Mouse (Mus musculus) midbrain, embryonic 13.5 days (tissue): ENCODE measurements around the gene Afg1l. TPM values are rescaled to one million over a fixed set of nuclear protein-coding genes. Genes with fewer than 3 reads are reported as not detected.

ENCODE experiments used
- ATAC-seq: fragments of 200-750 bp; cut with Nextera tagmentation; 2 replicates; pipeline ENCODE4 v1.8.0; 2017; ENCODE audit warnings: mild to moderate bottlenecking, moderate TSS enrichment, moderate library complexity
- H3K27ac ChIP-seq: fragments of 300-500 bp; sonication (generic); 2 replicates; pipeline ENCODE4 v1.5.1; 2015; ENCODE audit warnings: inconsistent platforms, mild to moderate bottlenecking, moderate library complexity
- H3K27me3 ChIP-seq: fragments of 300-500 bp; sonication (generic); 2 replicates; pipeline ENCODE4 v1.6.1; 2015; ENCODE audit warnings: mild to moderate bottlenecking, inconsistent platforms
- H3K36me3 ChIP-seq: fragments of 300-500 bp; sonication (generic); 2 replicates; pipeline ENCODE4 v1.6.1; 2015; ENCODE audit warnings: mild to moderate bottlenecking, inconsistent platforms
- H3K4me1 ChIP-seq: fragments of 300-500 bp; sonication (generic); replicated peaks from 2 replicates; pipeline ENCODE4 v1.6.1; 2015; ENCODE audit warnings: inconsistent platforms
- H3K4me2 ChIP-seq: fragments of 300-500 bp; sonication (generic); replicated peaks from 2 replicates; pipeline ENCODE4 v1.6.1; 2015; ENCODE audit warnings: moderate library complexity, mild to moderate bottlenecking, inconsistent platforms
- H3K4me3 ChIP-seq: fragments of 300-500 bp; sonication (generic); replicated peaks from 2 replicates; pipeline ENCODE4 v1.5.1; 2015; ENCODE audit warnings: mild to moderate bottlenecking, inconsistent platforms
- H3K9ac ChIP-seq: fragments of 300-500 bp; sonication (generic); replicated peaks from 2 replicates; pipeline ENCODE4 v1.6.1; 2015; ENCODE audit warnings: mild to moderate bottlenecking, inconsistent platforms
- H3K9me3 ChIP-seq: fragments of 300-500 bp; sonication (generic); 2 replicates; pipeline ENCODE4 v1.6.1; 2016; ENCODE audit warnings: mild to moderate bottlenecking, inconsistent platforms
- WGBS: fragments of 180-500 bp; shearing (Covaris S2); methylation state at CpG from one replicate; pipeline ENCODE4 v1.1.7; 2015; 5-methylcytosine and 5-hydroxymethylcytosine counted together
- polyA plus RNA-seq: library from polyadenylated mRNA; unstranded; fragments of >200 nt; fragmentation: Nextera tagmentation; extraction: Ambion mirVana; gene quantifications from 2 replicates; pipeline ENCODE4 v1.2.1, GENCODE M21; 2015

The Afg1l gene
- polyA plus RNA-seq, 1 experiment from 2014 or later: 4.8 TPM

DNA sequence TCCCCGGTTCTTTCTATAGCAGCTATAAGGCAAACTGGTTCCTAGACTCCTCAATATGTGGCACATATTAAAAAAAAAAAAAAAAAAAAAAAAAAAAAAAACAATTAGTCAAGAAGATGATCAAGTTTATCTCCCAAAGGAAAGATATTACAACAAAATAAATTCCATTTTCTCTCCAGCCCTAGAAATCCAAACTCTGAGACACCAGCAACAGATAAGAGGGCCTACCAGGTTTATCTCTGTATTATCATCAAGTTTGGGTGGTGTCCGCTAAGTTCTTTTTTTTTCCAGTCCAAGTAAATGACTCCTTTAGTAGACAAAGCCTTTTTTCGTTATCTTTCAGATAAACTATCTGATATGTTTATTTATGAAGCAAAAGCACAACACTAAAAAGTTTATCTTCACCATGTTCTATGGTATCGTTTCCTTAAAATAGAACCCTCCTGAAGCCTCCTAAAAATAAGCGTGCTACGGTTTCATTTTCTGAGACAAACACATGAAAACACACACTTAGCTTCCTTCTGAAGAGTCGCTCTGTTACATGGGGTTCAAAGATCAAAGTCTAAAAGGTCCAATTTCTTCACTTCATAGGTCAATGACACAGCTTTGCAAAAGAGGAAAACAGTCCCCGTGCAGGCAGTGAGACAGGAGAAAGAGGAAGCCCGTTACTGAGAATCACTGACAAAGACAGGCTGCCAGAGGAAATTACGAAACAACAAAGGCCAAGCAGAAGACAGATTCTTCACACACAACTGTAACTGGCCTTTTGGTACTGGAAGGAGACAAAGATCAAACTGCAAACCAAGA lies 207.9 kb downstream of the Afg1l start:
- Histone ChIP-seq H3K36me3 (peaks cover 13% of the 10 kb centered on the region), H3K27ac (no peak overlapping the region), H3K4me1 (peaks cover 24% of the 10 kb centered on the region), H3K9ac (no peak overlapping the region), H3K4me3 (no peak overlapping the region), H3K4me2 (no peak overlapping the region), H3K9me3 (no peaks in the 10 kb centered on the region), H3K27me3 (peaks cover 22% of the 10 kb centered on the region)
- 69% methylated on average over 10 of the region's 10 CpGs for WGBS
- ATAC-seq: no peak

DNA sequence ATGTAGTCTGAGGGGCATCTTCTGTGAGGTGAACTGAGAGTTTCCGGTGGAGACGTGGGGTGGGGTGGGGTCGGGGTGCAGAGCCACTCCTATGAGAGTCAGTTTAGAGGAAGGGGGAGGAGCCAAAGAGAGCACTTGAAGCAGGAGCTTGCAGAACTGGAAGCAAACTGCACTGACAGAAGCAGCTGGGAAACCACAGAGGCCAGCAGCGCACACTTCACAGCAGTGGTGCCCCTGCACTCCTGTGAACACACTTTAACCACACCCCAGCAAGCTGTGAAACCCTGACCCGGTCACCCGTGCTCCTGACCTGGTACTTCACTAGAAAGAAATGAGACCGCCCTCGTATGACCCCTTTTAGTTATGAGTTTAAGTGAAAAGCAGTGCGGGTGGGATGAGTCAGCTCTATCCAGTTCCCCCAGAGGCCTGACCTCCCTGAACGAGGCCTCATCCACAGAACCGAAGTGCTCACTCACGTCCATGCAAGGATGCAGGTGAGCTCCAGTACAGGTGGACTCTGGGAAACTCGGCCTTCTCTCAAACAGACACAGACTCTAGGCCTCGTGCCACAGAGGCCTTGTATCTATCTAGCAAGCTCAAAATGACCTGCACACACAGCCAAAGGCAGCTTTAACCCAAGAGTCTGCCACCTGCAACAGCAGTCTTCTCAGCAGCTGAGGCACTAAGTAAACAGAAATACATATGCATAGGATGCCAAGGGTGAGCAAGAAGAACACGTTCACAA lies 208.9 kb downstream of the Afg1l start:
- H3K9ac ChIP-seq: no peak overlapping the region
- WGBS: 75% methylated on average over 15 of the region's 15 CpGs
- no peak for ATAC-seq

DNA sequence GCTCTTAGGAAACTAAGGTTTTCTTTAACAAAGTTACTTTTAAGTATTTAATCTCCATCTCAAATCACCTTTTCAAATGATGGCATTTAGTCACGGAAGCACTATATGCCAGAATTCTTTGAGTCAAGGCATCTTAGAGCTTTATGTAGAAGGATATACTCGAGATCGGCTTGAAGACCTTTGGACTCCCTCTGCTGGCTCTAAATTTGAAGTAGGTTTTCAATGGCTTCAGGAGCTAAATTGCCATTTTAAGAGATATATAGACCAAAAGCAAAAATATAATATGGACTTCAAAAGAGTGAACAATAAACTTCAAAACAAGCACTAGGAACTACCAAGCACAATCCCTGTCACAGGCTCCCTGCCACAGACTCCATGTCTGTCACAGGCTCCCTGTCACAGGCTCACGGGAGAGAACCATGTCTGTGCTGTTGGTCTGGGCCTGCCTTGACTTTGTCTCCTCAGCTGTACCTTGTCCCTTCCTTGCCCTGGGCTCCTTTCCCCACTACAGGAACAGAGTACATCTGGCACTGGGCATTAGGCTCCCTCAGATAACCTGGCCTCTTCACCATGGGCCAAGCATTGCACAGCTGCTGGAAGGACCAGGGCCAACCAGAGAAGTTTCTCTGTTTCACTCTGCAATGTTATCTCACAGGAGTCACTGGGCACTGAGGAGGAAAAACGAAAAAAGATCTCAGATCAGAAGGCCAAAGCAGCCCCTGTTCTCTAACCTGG lies 210.4 kb downstream of the Afg1l start:
- Histone ChIP-seq H3K9ac (no peak overlapping the region), H3K4me3 (no peak overlapping the region), H3K27ac (no peak overlapping the region), H3K36me3 (peaks cover 20% of the 10 kb centered on the region), H3K9me3 (no peaks in the 10 kb centered on the region), H3K4me1 (no peaks in the 10 kb centered on the region), H3K27me3 (peaks cover 3% of the 10 kb centered on the region; the same call in 1 of the 2 replicates), H3K4me2 (no peak overlapping the region)
- no peak for ATAC-seq
- WGBS: 87% methylated on average over 5 of the region's 5 CpGs

More for the DNA sequence above, 208.9 kb downstream of the Afg1l start:
- no peaks in the 10 kb centered on the region for H3K9me3 ChIP-seq
- peaks cover 14% of the 10 kb centered on the region for H3K4me1 ChIP-seq
- peaks cover 20% of the 10 kb centered on the region for H3K36me3 ChIP-seq
- H3K4me2 ChIP-seq: no peak overlapping the region
- H3K27me3 ChIP-seq: peaks cover 17% of the 10 kb centered on the region
- no peak overlapping the region for H3K27ac ChIP-seq
- H3K4me3 ChIP-seq: no peak overlapping the region

DNA sequence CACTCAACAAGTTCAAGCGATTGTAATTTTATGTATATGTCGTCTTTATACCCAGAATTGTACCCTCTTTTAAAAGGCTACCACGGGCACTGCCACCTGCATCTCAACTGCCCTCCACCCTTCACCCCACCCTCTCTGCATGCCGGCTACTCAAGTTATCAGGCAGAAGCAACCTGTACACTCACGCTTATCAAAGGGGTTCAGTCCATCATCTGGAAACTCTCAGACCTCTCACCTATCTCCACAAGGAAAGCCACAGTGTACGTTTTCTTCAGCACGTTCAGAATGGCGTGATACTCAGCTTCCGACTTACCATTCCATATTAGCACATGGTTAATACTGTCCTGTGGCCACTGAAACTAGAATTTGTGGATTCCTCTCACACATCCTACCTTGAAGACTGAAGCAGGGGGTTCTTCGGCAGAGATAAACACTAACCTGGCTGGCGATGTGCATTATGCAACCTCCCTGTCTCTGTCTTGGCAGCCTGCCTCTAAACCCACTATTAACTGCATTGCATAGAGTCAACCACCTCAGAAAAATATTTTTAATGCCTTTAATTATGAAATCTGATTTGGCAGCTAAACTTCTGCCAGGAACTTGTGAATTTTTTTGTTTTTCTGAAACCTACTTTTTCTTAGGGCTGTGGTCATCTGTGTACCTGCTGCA lies 213.2 kb downstream of the Afg1l start:
- peaks cover 20% of the 10 kb centered on the region for H3K36me3 ChIP-seq
- ATAC-seq: no peak
- H3K4me2 ChIP-seq: no peak overlapping the region
- no peaks in the 10 kb centered on the region for H3K9me3 ChIP-seq
- H3K9ac ChIP-seq: no peak overlapping the region
- no peaks in the 10 kb centered on the region for H3K4me1 ChIP-seq
- no peak overlapping the region for H3K4me3 ChIP-seq
- WGBS: 93% methylated on average over 11 of the region's 11 CpGs
- no peak overlapping the region for H3K27ac ChIP-seq
- H3K27me3 ChIP-seq: no peaks in the 10 kb centered on the region

DNA sequence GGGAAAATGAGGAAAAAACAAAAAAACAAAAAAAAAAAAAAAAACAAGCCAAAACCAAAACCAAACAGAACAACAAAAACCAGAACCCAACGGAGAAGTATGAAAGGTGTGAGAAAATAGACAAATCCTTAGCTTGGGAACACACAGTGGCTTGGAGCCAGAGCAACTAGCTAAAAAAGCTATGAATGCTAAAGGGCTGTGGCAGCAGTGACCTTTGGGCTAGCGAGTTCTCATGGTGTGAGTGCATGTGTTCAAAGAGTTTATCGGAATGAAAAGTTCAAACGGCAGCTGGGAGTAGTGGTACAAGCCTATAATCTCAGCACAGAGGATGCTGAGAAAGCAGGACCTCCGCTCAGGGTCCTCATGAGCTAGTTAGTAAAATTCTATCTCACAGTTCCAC lies 214.2 kb downstream of the Afg1l start:
- Histone ChIP-seq H3K4me2 (no peak overlapping the region), H3K4me3 (no peak overlapping the region), H3K9me3 (no peaks in the 10 kb centered on the region), H3K9ac (no peak overlapping the region), H3K36me3 (peaks cover 20% of the 10 kb centered on the region), H3K4me1 (no peaks in the 10 kb centered on the region), H3K27me3 (no peaks in the 10 kb centered on the region), H3K27ac (no peak overlapping the region)
- no peak for ATAC-seq
- 81% methylated on average over 5 of the region's 5 CpGs for WGBS

DNA sequence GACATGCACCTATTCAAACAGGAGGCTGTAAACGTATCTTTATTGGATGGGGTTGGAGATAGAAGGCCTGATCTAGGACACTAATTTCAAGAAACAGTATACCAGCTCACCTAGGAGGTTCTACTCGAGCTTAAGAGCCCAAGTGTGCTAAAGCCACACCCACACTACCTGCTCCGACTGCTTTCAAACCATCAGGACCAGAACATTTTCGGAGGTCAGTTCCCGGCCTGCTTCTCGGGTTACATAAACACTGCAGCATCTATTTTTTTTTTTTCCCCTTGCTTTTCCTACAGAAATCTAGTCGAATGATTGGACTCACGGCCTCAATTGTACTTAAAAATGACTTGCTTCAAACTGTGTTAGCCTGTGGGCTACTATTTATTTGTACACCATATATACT lies 214.7 kb downstream of the Afg1l start:
- H3K9ac ChIP-seq: no peak overlapping the region
- 86% methylated on average over 8 of the region's 8 CpGs for WGBS
- H3K9me3 ChIP-seq: no peaks in the 10 kb centered on the region
- peaks cover 20% of the 10 kb centered on the region for H3K36me3 ChIP-seq
- H3K4me3 ChIP-seq: no peak overlapping the region
- H3K27ac ChIP-seq: no peak overlapping the region
- no peak for ATAC-seq
- no peaks in the 10 kb centered on the region for H3K4me1 ChIP-seq
- H3K27me3 ChIP-seq: no peaks in the 10 kb centered on the region
- H3K4me2 ChIP-seq: no peak overlapping the region

Other genes starting within 250 kb of the Afg1l start
- gene Foxo3, start 201.8 kb downstream of the Afg1l start, polyA plus RNA-seq: 3.5 TPM in 2 replicates
- gene Snx3, start 23.5 kb upstream of the Afg1l start, polyA plus RNA-seq: 220 and 236 TPM in 2 replicates
- gene Nr2e1, start 105.1 kb upstream of the Afg1l start, polyA plus RNA-seq: 14.8 and 16.9 TPM in 2 replicates
- 35.6 and 37.4 TPM in 2 replicates for gene Ostm1, start 105.3 kb upstream of the Afg1l start, polyA plus RNA-seq